Mouse (Mus musculus) olfactory bulb, adult 2 months (tissue): ENCODE data around the gene Rnaseh2c.

ENCODE experiments used
- CTCF ChIP-seq: fragments of 200-500 bp; IDR thresholded peaks from 2 replicates; pipeline ENCODE4 v1.5.1; 2012; ENCODE audit warnings: low read depth, mild to moderate bottlenecking, low read length, moderate library complexity; ENCODE audit not compliant: insufficient read depth
- POLR2A ChIP-seq: fragments of 200-500 bp; IDR thresholded peaks from 2 replicates; pipeline ENCODE4 v1.6.1; 2012; ENCODE audit warnings: mild to moderate bottlenecking, low read depth, low read length, moderate library complexity; ENCODE audit not compliant: insufficient read depth

- TF ChIP-seq CTCF (no peak), POLR2A (no peak)
Observed at GRCm38 (mm10) chr19:5553802-5554201, 47.9 kb upstream of the Rnaseh2c start.
